Mouse (Mus musculus): ENCODE results near the gene Ctnna2.

The Ctnna2 gene

GRCm38 (mm10) chr6:76897156-76897555 is 1082.3 kb downstream of the Ctnna2 start:
- no peak for DNase-seq (ENCODE audit: low read depth)
